ENCODE assay signal across 22 mouse cellular contexts in the genomic region with DNA sequence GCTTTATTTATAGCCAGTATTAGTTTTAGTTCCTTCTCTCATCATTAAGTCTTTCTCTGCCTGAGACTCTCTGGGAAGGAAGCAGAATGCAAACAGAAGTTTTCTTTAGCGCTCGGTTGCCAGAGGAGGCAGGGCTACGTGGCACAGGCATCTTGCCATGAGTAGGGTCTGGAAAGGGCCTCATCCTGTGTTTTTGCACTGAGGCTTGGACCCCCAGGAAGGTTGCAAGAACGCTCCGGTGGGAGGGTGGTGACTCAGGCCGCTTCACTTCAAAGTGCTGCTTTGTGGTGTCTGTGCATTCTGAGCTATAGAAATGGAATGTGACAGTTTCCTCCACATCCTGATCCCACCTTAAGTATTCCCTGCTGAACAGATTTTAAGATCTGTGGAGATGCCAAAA.
A peak's percentile ranks its signal among the peaks of the same experiment; 100 is the strongest.
DNase-seq lines count a peak whose midpoint lies in the region; ATAC-seq lines count a peak whose summit lies in the region.
"Had no signal": no experiment of that assay in that cellular context is flagged by ENCODE, and none has a peak within 500 bp of the region (broad histone marks: within the 10 kb centered on the region; RNA-seq: fewer than 3 reads in every experiment).

No protein-coding gene starts in this region.

- WGBS in limb, embryonic 13.5 days = 25% methylated on average over 6 of the region's 6 CpGs

- no peak overlapping the region for H3K27ac ChIP-seq in limb, embryonic 13.5 days
- H3K27ac ChIP-seq: forebrain, embryonic 13.5 days; heart, embryonic 15.5 days; hindbrain, embryonic 14.5 days; intestine, embryonic 15.5 days; liver, embryonic 14.5 days had no signal

- no peak overlapping the region for H3K4me2 ChIP-seq in limb, embryonic 13.5 days (replicated peaks)
- H3K4me2 ChIP-seq: forebrain, embryonic 13.5 days; heart, embryonic 15.5 days; hindbrain, embryonic 14.5 days; intestine, embryonic 15.5 days; midbrain, embryonic 11.5 days had no signal

- H3K9me3 ChIP-seq in limb, embryonic 13.5 days = no peaks in the 10 kb centered on the region
- H3K9me3 ChIP-seq: forebrain, embryonic 13.5 days; heart, embryonic 15.5 days; intestine, embryonic 15.5 days had no signal

- DNase-seq in kidney, postnatal 4 days = peak; percentile 6 to 12
- DNase-seq in kidney, postnatal 36 days = no peak
- peak; percentile 38 for DNase-seq in 3134 (ENCODE audit: extremely low read depth, insufficient read length, low spot score)
- peak; percentile 38 for DNase-seq in Muller cell, postnatal 12 days (ENCODE audit: inconsistent ontology term)
- DNase-seq in layer of hippocampus, postnatal 36 days = no peak
- no peak for DNase-seq in adrenal gland, postnatal 14 days
- DNase-seq: adrenal gland, postnatal 36 days; cerebellum, adult 11-12 months; heart, postnatal 4 days; left cerebral cortex, postnatal 4 days; right cerebral cortex, adult 18-20 months; right cerebral cortex, postnatal 4 days; thymus, adult 18-20 months; thymus, postnatal 36 days had no signal

- peaks cover 26% of the 10 kb centered on the region for H3K27me3 ChIP-seq in limb, embryonic 13.5 days
- H3K27me3 ChIP-seq: forebrain, embryonic 13.5 days; heart, embryonic 15.5 days; intestine, embryonic 15.5 days had no signal

- peak; percentile 91 for ATAC-seq in limb, embryonic 13.5 days (ENCODE audit: low FRiP score, low read depth)
- ATAC-seq: forebrain, embryonic 13.5 days; intestine, embryonic 15.5 days had no signal

- peaks cover 4% of the 10 kb centered on the region; the same call in 1 of the 2 replicates for H3K36me3 ChIP-seq in limb, embryonic 13.5 days
- H3K36me3 ChIP-seq: heart, embryonic 15.5 days; intestine, embryonic 15.5 days had no signal

- H3K9ac ChIP-seq in limb, embryonic 13.5 days = no peak overlapping the region
- H3K9ac ChIP-seq: forebrain, embryonic 13.5 days; heart, embryonic 15.5 days; hindbrain, embryonic 14.5 days; intestine, embryonic 15.5 days; liver, embryonic 14.5 days had no signal

- H3K4me1 ChIP-seq in limb, embryonic 13.5 days = peaks cover 24% of the 10 kb centered on the region
- H3K4me1 ChIP-seq: heart, embryonic 15.5 days; intestine, embryonic 15.5 days had no signal

- H3K4me3 ChIP-seq in limb, embryonic 13.5 days = no peak overlapping the region
- H3K4me3 ChIP-seq: erythroblast, embryonic 14.5 days; forebrain, embryonic 13.5 days; heart, embryonic 15.5 days; intestine, embryonic 15.5 days had no signal

Comparison
In these comparisons a context has a peak if more than half of its experiments do, and no peak if none do; other contexts are left out.
1. DNase-seq: peak in kidney, postnatal 4 days (2 of 2), 3134 (single experiment) and Muller cell, postnatal 12 days (single experiment); none in kidney, postnatal 36 days (0 of 2), layer of hippocampus, postnatal 36 days (0 of 2) and adrenal gland, postnatal 14 days (single experiment).